Mouse (Mus musculus) heart, embryonic 16.5 days (tissue): ENCODE data around the gene Vars. TPM values are rescaled to one million over a fixed set of nuclear protein-coding genes. Genes with fewer than 3 reads are reported as not detected.

ENCODE experiments used
- ATAC-seq: fragments of 200-750 bp; cut with Nextera tagmentation; replicated peaks from 2 replicates; pipeline ENCODE4 v1.8.0; 2017; ENCODE audit warnings: moderate number of reproducible peaks; ENCODE audit not compliant: insufficient read depth, low FRiP score; ENCODE audit errors: extremely low read depth
- H3K27ac ChIP-seq: fragments of 300-500 bp; sonication (generic); 2 replicates; pipeline ENCODE4 v1.5.1; 2014; ENCODE audit warnings: mild to moderate bottlenecking, low read length, control low read depth, moderate library complexity
- H3K27me3 ChIP-seq: fragments of 300-500 bp; sonication (generic); 2 replicates; pipeline ENCODE4 v1.6.1; 2014; ENCODE audit warnings: low read length, mixed read lengths; ENCODE audit not compliant: control insufficient read depth, insufficient read depth
- H3K36me3 ChIP-seq: fragments of 300-500 bp; sonication (generic); 2 replicates; pipeline ENCODE4 v1.6.1; 2014; ENCODE audit not compliant: control insufficient read depth, insufficient read depth
- H3K4me1 ChIP-seq: fragments of 300-500 bp; sonication (generic); 2 replicates; pipeline ENCODE4 v1.6.1; 2014; ENCODE audit warnings: low read length, mixed read lengths; ENCODE audit not compliant: control insufficient read depth, insufficient read depth
- H3K4me2 ChIP-seq: fragments of 300-500 bp; sonication (generic); 2 replicates; pipeline ENCODE4 v1.6.1; 2014; ENCODE audit warnings: low read depth, mild to moderate bottlenecking, control low read depth, low read length
- H3K4me3 ChIP-seq: fragments of 300-500 bp; sonication (generic); 2 replicates; pipeline ENCODE4 v1.5.1; 2014; ENCODE audit warnings: mild to moderate bottlenecking, control low read depth, low read length
- H3K9ac ChIP-seq: fragments of 300-500 bp; sonication (generic); 2 replicates; pipeline ENCODE4 v1.6.1; 2014; ENCODE audit warnings: low read length, control low read depth
- H3K9me3 ChIP-seq: fragments of 300-500 bp; sonication (generic); replicated peaks from 2 replicates; pipeline ENCODE4 v1.6.1; 2016; ENCODE audit warnings: low read length; ENCODE audit not compliant: control insufficient read depth
- WGBS: fragments of 180-500 bp; shearing (Covaris S2); extraction: QIAGEN DNeasy Blood & Tissue Kit; methylation state at CpG from one replicate; pipeline ENCODE4 v1.1.7; 2014; 5-methylcytosine and 5-hydroxymethylcytosine counted together
- polyA plus RNA-seq: library from polyadenylated mRNA; unstranded; fragments of >200 nt; fragmentation: Nextera tagmentation; extraction: Ambion mirVana; gene quantifications from 2 replicates; pipeline ENCODE4 v1.2.1, GENCODE M21; 2015

Gene Vars
- polyA plus RNA-seq, 1 experiment from 2014 or later, result 75.0 TPM

- H3K9me3 ChIP-seq, result no peaks in the 10 kb centered on the region
- H3K4me3 ChIP-seq, result no peak overlapping the region
- no peak for ATAC-seq
- 72% methylated on average over 14 of the region's 14 CpGs for WGBS
- H3K27me3 ChIP-seq, result no peaks in the 10 kb centered on the region
- H3K4me2 ChIP-seq, result no peak overlapping the region
- H3K27ac ChIP-seq, result no peak overlapping the region
- H3K36me3 ChIP-seq, result peaks cover 27% of the 10 kb centered on the region
- H3K9ac ChIP-seq, result no peak overlapping the region
- peaks cover 18% of the 10 kb centered on the region for H3K4me1 ChIP-seq
Measured at GRCm38 (mm10) chr17:35017706-35018030, 16.9 kb downstream of the Vars start.

DNA sequence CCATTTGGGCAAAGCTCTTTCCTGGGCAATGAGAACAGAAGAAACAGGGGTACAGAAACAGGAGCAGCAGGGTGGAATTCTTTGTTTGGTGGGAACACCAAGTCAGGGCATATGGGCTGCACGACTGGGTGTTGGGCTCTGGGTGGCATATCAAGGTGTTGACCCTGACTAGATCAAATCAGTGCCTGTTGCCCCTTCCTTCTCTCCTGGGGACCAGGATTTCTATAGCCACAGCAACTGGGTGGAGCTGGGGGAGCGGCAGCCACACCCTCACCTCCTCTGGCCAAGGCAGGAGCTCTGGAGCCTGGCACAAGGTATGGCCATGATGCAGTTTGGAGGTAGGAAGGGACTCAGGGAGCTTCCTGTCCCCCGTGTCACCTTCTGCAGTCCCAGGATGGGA, 17.4 kb downstream of the Vars start:
- 63% methylated on average over 3 of the region's 3 CpGs for WGBS
- Histone ChIP-seq H3K4me2 (no peak overlapping the region), H3K9ac (no peak overlapping the region; the same call in 1 of the 2 replicates), H3K9me3 (no peaks in the 10 kb centered on the region), H3K4me3 (no peak overlapping the region), H3K27ac (no peak overlapping the region), H3K4me1 (peaks cover 18% of the 10 kb centered on the region), H3K27me3 (no peaks in the 10 kb centered on the region), H3K36me3 (peaks cover 25% of the 10 kb centered on the region)
- no peak for ATAC-seq

DNA sequence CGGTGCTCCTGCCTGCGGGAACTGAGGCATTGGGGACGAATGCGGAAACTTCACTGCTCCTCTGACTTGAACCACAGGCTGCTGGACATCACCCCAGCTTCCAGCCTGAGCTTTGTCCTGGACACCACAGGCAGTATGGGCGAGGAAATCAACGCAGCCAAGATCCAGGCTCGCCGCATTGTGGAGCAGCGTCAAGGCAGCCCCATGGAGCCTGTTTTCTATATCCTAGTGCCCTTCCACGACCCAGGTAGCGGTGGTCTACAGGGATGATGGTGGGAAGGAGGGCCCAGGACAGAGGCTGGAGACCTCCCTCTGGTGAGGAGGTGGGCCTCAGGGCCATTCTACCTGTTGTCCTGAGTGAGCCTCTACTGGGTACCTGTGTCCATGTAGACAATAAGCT, 19.1 kb downstream of the Vars start:
- H3K9ac ChIP-seq, result no peak overlapping the region
- H3K27me3 ChIP-seq, result no peaks in the 10 kb centered on the region
- H3K36me3 ChIP-seq, result peaks cover 8% of the 10 kb centered on the region
- H3K4me3 ChIP-seq, result no peak overlapping the region
- no peak overlapping the region for H3K27ac ChIP-seq
- H3K9me3 ChIP-seq, result no peaks in the 10 kb centered on the region
- no peak for ATAC-seq
- H3K4me1 ChIP-seq, result peaks cover 18% of the 10 kb centered on the region
- H3K4me2 ChIP-seq, result no peak overlapping the region
- WGBS, result 77% methylated on average over 11 of the region's 11 CpGs

- no peak overlapping the region for H3K9ac ChIP-seq
- H3K4me1 ChIP-seq, result peaks cover 18% of the 10 kb centered on the region
- H3K36me3 ChIP-seq, result 0 out of 2 replicates have a peak, but pooled peaks cover 4% of the 10 kb centered on the region
- H3K27me3 ChIP-seq, result no peaks in the 10 kb centered on the region
- no peak overlapping the region for H3K4me2 ChIP-seq
- ATAC-seq, result no peak
- H3K9me3 ChIP-seq, result no peaks in the 10 kb centered on the region
- H3K27ac ChIP-seq, result no peak overlapping the region
- no peak overlapping the region for H3K4me3 ChIP-seq
- WGBS, result 86% methylated on average over 8 of the region's 8 CpGs
Measured at GRCm38 (mm10) chr17:35020551-35020950, 19.8 kb downstream of the Vars start.

- Histone ChIP-seq H3K27ac (peak overlapping the region; percentile 81), H3K4me2 (peak overlapping the region; percentile 37)
Measured at GRCm38 (mm10) chr17:35021163-35021808, 20.5 kb downstream of the Vars start.

DNA sequence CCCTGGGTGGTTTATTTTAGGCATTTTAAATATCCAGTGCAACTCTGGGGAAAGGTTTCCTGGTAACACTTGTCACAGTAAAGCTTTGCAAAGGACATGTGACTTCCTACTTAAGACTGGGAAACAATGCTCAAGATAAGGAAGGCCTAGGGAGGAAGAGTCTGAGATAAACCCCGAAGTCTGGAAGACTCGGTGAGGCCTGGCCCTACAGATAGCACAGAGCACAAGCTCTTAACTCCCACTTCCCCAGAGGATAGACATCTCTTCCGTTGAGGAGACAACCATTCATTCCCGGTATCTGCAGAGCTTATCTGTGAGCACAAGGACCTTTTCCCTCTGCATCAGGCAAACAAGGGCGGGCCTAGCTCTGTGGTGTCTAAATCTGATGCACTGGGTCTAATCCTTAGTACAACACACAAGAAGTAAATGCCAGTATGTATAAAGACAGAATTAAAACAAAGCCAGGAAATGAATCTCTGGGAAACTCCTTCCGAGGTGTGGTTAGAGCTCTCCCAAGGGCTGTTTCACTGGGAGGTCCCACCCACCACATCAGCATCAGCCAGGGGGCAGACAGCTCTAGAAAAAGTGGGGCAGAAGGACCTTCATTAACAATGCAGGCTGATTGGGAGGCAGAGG, 21.2 kb downstream of the Vars start:
- Histone ChIP-seq H3K27me3 (no peaks in the 10 kb centered on the region), H3K9me3 (no peaks in the 10 kb centered on the region), H3K4me2 (peak overlapping the region; percentile 37; the same call in 1 of the 2 replicates), H3K27ac (peak overlapping the region; percentile 81), H3K36me3 (no peaks in the 10 kb centered on the region), H3K4me1 (peaks cover 8% of the 10 kb centered on the region), H3K9ac (no peak overlapping the region; the same call in 1 of the 2 replicates), H3K4me3 (no peak overlapping the region)
- whole genome bisulfite sequencing, result 23% methylated on average over 6 of the region's 6 CpGs
- ATAC-seq, result peak; percentile 67

More at GRCm38 (mm10) chr17:35021163-35021808, 20.5 kb downstream of the Vars start:
- Histone ChIP-seq H3K9me3 (no peaks in the 10 kb centered on the region), H3K9ac (no peak overlapping the region), H3K36me3 (0 out of 2 replicates have a peak, but pooled peaks cover under 1% of the 10 kb centered on the region), H3K27me3 (no peaks in the 10 kb centered on the region), H3K4me3 (peak overlapping the region; percentile 3; the same call in 1 of the 2 replicates), H3K4me1 (peaks cover 13% of the 10 kb centered on the region)
- 9% methylated on average over 17 of the region's 17 CpGs for WGBS
- ATAC-seq, result peak; percentile 19

- H3K27ac ChIP-seq, result peak overlapping the region; percentile 81
- no peaks in the 10 kb centered on the region for H3K36me3 ChIP-seq
- 88% methylated on average over 8 of the region's 8 CpGs for WGBS
- H3K27me3 ChIP-seq, result no peaks in the 10 kb centered on the region
- H3K4me2 ChIP-seq, result no peak overlapping the region
- no peak for ATAC-seq
- H3K4me3 ChIP-seq, result no peak overlapping the region
- H3K4me1 ChIP-seq, result peaks cover 13% of the 10 kb centered on the region
- H3K9me3 ChIP-seq, result no peaks in the 10 kb centered on the region
- H3K9ac ChIP-seq, result no peak overlapping the region
Measured at GRCm38 (mm10) chr17:35022541-35023060, 21.8 kb downstream of the Vars start.

- H3K9me3 ChIP-seq, result no peaks in the 10 kb centered on the region
- H3K27ac ChIP-seq, result no peak overlapping the region
- no peak overlapping the region for H3K4me3 ChIP-seq
- H3K4me2 ChIP-seq, result no peak overlapping the region
- WGBS, result 77% methylated on average over 5 of the region's 5 CpGs
- no peaks in the 10 kb centered on the region for H3K27me3 ChIP-seq
- peaks cover 14% of the 10 kb centered on the region for H3K4me1 ChIP-seq
- H3K36me3 ChIP-seq, result no peaks in the 10 kb centered on the region
- no peak overlapping the region for H3K9ac ChIP-seq
- ATAC-seq, result no peak
Measured at GRCm38 (mm10) chr17:35023221-35023620, 22.4 kb downstream of the Vars start.

DNA sequence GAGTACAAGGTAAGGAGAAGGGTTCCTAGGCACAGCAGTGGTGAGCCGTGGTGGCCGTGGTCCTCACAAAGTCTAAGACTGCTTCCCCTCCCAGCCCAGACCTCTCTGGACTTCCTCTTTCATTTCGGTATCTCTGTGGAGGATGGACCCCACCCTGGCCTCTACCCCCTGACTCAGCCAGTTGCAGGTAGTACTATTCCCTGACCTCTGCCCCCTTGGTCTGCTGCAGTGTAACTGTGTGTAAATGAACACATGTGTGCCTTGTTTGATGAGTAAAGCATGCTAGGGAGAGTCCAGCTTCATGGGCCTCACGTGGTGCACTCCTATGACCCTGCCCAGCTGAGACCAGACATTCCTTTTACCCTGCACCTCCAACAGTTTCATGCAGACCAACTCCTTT, 23.0 kb downstream of the Vars start:
- ATAC-seq, result no peak
- Histone ChIP-seq H3K4me3 (no peak overlapping the region), H3K27me3 (no peaks in the 10 kb centered on the region), H3K9ac (no peak overlapping the region), H3K9me3 (no peaks in the 10 kb centered on the region), H3K4me1 (peaks cover 14% of the 10 kb centered on the region), H3K4me2 (no peak overlapping the region), H3K27ac (no peak overlapping the region), H3K36me3 (no peaks in the 10 kb centered on the region)
- 64% methylated on average over 4 of the region's 4 CpGs for WGBS
